Mouse (Mus musculus) gastrocnemius, postnatal 10 days (tissue): ENCODE measurements around the gene Dstyk. TPM values are rescaled to one million over a fixed set of nuclear protein-coding genes. Genes with fewer than 3 reads are reported as not detected.
A peak's percentile ranks its signal among the peaks of the same experiment; 100 is the strongest.
"Not testable (repeated sequence)": the region's sequence is repeated elsewhere in the genome, so short reads cannot be mapped to it uniquely, and the experiment has no call there.

Source experiments
- DNase-seq: peaks from one replicate; pipeline ENCODE4 v3.0.0; 2021; ENCODE audit warnings: mixed read lengths
- total RNA-seq, 2 experiments: library from RNA; stranded (reverse); gene quantifications; 2 replicates each; pipeline ENCODE4 v1.2.3; 2021

Gene Dstyk
- total RNA-seq, 2 experiments from 2014 or later = 16.1 to 16.8 TPM

DNA sequence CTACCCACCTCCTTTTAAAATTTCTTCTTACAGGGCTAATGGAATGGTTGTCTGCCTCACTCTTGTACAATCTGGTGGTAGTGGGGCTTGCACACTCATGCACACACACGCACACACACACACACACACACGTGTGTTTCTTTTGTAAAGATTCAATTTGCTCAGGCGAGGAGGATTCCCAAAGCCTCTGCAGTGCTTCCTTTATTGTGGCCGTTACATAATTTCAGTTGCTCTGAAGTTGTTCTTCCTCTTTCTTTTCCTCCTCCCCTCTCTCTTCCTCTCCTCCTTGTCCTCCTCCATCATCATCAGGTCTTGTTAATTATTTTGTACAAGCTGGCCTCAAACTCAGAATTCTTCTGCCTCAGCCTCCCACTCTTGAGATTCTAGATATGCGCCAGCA is 20.0 kb downstream of the Dstyk start:
- DNase-seq = no peak

DNA sequence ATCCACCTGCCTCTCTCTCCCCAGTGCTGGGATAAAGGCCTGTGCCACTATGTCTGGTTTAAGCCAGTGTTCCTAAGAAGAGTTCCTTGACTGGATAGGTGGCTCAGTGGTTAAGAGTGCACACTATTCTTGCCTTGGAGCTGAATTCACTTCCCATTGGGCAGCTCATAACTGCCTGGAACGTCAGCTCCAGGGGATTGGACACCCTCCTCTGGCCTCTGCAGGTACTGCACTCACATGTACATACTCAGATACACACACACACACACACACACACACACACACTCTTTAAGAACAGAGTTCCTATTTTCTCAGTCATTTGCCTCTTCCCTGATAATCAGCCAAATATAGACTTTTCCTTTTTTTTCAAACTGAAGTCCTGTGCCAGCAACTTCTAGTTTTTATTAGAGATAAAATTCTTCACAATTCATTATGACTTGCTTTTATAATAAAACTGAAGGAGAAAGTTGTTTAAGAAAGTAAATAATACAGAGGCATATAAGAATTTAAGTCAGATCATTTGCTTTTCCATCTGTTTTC is 23.6 kb downstream of the Dstyk start:
- DNase-seq = no peak

DNA sequence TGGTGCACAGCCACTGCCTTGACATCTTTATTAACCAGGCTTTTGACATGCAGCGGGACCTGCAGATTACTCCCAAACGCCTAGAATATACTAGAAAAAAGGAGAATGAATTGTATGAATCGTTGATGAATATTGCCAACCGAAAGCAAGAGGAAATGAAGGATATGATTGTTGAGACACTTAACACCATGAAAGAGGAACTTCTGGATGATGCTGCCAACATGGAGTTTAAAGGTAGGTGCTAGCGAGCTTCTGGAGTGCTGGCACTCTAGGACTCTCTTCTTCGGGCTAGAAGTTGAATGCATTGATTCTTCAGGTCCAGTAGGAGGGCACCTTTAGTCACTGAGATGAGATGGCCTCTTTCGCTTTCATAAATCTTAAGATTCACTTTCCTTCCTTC is 32.4 kb downstream of the Dstyk start:
- DNase-seq = no peak

DNA sequence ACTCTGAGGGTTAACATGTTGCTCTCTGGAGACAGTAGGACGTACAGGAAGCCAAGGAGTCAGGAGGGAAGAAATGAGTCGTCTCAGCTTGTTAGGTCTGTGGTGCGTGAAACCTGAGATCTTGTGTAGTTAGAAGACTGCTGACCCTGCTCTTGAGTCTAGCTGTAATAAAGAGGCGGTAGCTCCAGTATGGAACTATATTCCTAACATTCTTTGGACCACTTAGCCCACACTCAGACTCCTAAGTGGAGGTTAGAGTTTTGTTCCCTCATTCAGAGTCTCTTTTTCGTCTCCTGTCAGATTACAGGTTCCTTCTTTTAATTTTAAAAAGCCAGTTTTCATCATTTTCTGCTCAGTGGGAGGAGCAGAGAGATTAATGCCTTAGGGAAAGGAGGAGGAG is 47.3 kb downstream of the Dstyk start:
- no peak for DNase-seq

DNA sequence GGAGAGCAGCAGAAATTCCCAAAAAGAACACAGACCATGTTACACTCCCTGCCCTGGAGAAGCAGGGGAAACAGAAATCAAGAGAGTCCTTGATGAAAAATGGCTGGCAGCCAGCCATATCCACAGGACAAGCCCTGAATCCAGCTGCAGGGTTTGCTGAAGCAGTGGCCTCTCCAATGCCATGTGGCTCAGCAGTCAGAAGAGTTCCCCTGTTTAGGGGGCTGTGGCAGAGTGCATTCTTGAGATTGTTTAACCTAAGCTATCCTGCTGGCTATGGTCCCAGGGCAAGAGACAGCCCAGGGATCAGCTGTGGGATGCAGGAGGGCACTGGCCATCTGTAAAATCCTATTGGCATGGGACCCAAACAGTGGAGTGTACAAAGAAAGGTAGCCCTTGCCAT is 51.6 kb downstream of the Dstyk start:
- no peak for DNase-seq

DNA sequence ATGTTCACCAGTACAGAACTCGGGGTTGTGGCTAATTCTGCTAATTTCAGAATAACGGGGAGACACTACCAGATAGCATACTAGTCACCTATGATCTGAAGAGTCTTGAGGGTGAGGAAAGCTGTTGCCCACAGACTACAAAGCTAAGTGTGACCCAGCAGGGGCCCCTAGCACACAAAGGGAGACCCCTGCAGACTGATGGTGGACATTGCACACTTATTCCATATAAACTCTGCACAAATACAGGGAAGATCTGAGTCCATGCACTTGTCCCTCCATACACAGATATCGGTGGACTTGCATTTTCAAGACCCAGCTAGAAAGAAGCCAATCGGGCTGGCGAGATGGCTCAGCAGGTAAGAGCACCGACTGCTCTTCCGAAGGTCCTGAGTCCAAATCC is 52.2 kb downstream of the Dstyk start:
- no peak for DNase-seq

DNA sequence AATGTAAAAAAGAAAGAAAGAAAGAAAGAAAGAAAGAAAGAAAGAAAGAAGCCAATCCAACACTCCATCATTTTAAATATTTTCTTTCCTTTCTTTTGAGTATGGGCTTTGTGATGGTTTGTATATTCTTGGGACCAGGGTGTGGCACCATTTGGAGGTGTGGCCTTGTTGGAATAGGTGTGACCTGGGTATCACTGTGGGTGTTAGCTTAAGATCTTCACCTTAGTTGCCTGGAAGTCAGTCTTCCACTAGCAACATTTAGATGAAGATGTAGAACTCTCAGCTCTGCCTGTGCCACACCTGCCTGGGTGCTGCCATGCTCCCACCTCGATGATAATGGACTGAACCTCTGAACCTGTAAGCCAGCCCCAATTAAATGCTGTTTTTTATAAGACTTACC is 52.7 kb downstream of the Dstyk start:
- DNase-seq = not testable (repeated sequence)

DNA sequence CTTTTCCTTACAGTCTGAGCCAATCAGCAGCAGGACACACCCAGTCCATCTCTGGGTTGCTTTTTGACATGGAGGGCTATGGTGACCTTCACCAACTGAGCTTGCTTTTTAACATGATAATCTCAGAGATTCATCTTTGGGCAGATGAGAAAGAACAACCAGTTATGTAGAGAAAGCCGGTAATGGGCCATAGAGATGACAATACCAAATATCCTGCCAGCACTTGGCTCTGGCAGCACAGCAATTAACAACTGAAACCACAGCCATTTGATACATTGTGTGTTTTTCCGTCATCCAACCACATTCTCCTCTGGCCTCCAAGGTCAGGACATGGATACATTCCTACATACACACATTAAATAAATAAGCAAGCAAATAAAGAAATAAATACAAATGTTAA is 53.7 kb downstream of the Dstyk start:
- DNase-seq = no peak

DNA sequence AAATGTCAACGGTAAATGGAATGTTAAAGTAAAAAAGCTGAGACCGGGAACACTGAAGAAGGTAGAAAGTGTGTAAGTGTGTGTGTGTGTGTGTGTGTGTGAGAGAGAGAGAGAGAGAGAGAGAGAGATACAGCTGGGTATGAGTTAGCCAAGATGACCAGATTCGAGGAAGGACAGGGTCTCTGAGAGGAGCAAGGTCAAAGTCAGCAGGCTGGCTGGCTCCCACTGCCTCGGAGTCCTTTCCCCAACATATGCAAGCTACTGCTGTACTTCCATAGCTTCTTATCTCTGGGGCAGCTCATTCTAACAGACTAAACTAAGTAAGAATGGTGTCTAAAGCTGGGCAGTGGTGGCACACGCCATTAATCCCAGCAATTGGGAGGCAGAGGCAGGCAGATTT is 54.1 kb downstream of the Dstyk start:
- DNase-seq = no peak

DNA sequence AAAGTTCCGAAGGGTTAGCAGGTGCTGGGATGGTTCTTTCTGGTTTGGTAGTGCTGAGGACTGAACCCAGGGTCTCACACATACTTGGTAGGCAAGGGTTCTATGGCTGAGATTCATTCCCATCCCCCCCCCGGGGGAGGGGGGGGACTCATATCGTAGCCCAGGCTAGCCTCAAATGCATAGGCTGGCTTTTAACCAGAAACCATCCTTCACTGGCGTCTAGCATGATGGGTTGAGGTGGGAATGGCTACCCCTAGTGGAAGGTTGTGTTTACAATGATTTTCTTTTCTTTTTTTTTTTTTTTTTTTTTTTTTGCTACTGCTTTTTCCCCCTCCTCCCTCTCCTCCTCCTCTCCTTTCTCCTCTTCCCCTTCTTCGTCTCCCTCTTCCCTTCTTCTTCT is 55.2 kb downstream of the Dstyk start:
- DNase-seq = no peak

DNA sequence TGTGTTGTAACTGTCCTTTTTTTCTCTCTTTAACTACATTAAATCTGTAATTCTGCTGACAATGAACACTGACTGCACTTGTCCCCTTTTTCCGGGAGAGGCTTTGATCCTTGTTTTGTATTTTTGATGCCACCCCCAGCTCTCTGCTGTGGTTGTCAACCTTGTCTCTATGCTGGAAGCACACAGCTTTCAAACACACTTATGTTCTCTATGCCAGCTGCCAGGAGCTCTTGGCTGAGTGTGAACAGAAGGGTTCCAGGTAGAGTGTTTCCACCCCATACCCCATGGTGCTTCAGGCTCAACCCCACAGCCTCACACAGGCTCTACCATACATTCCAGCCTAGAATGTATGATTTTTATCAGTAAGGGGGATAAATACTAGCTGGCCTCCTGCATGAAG is 57.1 kb downstream of the Dstyk start:
- DNase-seq = no peak

DNA sequence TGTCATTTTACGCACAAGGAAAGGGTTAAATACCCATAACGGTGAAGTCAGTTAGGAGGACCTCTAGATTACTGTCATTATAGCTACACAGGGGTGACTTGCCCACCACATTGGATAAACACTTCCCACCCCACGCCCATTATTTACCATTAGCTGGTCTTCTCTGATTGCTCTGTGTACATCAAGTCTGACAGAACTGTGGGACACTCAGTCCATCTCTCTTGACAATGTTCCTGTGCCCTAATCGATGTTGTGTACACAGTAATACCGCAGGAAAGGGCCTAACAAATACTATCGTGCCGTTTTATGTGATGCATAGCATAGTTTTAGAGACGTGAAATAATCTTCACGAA is 59.2 kb downstream of the Dstyk start:
- DNase-seq = no peak

DNA sequence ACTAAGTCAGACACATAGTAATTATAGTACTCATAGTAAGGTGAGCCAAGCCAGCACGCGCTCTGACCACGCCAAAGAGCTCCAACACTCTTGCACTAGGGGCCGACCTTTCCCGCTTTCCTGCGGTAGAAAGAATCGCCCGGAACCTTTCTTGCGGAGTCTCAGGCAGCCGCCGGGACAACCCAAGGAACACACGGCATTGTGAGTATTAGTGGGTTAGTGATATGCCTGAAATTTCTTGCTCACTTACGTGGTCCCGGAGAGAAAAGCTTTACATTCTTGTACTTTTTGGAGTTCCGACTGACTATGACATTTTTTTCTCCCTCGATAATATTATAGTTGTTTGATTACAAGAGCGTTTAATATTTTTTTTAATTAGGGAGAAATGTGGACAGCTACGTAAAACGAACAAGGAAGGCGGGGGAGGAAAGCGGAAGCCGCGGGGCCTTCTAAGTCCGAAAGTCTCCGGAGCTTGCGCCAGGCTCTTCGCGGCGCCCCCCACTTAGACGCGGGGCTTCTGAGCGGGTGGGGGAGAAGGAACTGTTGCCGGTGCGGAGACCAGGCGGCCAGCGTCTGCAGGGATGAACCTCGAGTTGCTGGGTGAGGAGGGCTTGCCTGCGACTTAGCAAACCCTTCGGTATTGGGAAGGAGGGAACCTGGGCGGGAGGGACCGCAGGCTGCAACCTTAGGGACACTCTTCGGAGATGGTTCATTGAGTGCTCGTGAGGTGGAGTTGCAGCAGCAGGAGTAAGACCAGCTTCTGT is 59.8 kb downstream of the Dstyk start, which contains the start of gene Rbbp5:
Gene Rbbp5 (plus strand): TSS at position 438 of the 764 bp plus-strand sequence.
- peak; percentile 80 for DNase-seq

DNA sequence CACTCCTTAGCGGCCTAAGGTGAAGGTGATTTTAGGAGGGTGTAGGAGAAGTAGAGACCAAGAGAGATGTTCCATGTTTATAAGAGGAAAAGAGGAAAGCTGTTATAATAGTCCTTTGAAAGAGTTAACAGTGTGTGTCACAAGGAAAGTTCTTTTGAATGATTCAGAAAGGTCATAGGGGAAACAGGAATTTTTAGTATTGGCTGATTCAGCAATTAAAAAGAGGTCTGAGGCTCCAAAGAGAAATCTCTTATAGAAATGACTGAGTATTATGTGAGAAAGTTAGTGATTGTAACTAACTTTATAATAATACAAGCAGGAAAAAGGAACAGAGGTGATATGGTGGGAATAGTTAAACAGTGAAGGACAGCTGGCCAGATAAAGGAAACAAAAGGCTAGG is 62.1 kb downstream of the Dstyk start:
- no peak for DNase-seq

DNA sequence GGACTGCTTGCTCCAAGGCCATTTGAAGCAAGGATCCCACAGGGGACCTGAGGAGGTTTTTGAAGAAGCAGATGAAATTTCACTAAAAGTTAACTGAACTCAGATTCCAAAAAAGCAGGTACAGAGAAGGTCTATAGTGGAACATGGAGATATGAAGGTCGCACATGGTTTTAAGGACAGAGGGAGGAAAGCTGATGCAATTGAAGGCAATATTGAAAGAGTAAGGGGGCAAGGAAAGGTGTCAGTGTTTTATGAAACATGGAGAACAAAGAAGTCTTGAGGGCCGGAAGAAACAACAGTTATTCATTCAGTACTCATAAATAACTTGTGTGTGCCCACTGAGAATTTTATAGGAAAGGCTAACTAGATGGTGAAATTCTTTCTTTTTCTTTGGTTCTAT is 64.3 kb downstream of the Dstyk start:
- no peak for DNase-seq

DNA sequence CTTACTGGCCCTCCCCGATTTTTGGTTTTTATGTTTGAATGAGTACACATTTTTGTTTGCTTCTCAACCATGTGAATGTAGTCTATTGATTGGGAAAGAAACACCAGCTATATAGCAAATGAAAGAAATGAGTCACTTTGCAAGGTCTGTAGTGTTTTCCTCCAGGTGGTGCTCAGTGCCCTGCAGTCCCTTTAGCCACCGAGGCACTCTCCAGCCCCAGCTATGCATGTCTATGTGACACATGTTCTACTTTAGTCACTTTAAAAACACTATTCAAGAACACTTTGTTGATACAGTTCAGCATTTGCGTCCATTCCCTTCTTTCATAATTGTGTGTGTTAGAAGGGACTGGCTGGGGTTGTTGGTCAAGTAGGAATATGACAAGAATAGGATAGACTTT is 65.9 kb downstream of the Dstyk start:
- DNase-seq = no peak

DNA sequence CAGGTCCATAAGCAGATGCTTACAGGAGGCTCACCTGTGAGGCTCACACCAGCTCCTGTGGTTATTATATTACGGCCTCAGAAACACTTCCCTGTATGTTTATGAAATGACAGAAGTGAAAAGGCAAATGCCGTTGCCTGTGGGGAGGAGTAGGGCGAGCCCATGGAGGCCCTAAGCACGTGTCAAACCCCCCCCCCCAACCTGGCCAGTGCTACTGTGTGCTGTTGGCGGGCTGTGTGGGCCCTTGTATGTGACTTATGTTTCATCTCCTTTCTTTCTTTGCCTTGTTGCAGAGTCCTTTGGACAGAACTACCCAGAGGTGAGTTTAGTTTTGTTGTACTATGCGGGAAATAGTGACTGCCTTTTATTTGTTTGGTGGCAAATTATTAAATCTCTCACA is 66.4 kb downstream of the Dstyk start:
- no peak for DNase-seq

DNA sequence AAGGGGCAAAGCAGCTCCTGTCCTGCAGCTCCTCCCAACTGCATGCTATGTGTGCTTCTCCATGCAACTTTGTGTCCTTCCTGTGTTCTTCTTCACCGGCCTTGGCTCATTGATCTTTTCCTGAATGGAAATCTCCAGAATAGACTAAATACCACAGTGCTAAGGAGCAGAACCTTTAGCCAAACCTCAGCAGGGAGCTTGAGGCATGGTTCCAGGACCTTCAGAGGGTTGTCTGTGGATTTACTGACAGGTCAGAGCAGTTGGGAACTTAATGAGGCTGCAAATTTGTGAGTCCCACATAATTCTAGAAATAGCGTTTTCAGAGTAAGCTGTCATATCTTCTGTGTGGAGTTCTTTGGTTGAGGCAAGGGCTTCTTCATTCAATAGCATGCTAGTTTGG is 83.2 kb downstream of the Dstyk start:
- no peak for DNase-seq

DNA sequence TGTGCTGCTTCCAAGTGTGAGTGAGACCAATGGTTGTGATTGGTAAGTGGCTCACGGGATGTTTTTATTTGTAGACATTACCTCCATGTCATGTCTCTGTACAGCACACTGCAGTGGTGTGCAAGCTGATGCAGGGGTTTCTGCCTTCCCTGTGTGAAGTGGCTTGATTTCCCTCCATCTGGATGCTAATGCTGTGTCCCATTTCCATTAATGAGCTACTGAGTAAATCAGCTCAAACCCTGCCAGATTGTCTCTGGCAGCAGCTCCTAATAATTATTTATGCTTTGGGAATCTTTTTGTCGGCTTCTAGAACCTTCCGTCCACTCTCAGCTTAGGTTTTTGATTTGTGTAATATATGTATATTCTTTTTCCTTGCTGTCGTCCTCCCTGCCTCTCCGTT is 87.8 kb downstream of the Dstyk start:
- no peak for DNase-seq

DNA sequence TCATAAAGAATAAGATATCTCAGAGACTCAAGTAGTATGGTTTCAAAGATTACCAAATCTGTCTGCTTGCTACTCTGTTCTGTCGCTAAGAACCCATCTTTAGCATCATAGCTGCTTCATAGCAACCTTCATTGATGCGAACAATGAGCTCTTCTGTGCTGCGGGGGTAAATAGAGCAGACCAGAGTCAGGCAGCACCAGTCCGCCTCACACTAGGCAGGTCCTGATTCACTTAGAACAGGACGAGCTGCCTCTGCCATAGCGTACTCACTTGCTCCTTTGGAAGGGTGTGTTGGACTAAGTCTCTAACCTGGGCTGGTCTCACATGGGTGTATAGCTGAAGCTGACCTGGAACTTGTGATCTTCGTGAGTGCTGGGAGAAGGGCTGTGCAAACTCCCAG is 88.7 kb downstream of the Dstyk start, which contains the start of gene Tmem81:
Gene Tmem81 (plus strand): TSS at position 173 of the 400 bp plus-strand sequence.
- DNase-seq = no peak

DNA sequence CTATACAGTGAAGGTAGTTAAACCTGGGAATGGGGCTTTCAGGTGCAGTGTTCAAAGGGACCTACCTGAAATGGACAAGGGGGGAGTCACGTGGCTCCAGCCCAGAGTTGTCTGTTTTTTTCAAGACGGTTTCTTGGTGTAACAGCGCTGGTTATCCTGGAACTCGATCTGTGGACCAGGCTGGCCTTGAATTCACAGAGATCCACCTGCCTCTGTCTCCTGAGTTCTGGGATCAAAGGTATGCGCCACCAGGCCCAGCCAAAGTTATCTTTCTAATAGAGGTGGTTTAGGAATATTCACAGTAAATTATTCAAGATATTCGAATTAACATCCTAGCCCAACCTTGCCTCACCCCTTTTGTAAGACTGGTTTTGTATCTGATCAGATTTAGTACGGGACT is 89.3 kb downstream of the Dstyk start:
- no peak for DNase-seq

DNA sequence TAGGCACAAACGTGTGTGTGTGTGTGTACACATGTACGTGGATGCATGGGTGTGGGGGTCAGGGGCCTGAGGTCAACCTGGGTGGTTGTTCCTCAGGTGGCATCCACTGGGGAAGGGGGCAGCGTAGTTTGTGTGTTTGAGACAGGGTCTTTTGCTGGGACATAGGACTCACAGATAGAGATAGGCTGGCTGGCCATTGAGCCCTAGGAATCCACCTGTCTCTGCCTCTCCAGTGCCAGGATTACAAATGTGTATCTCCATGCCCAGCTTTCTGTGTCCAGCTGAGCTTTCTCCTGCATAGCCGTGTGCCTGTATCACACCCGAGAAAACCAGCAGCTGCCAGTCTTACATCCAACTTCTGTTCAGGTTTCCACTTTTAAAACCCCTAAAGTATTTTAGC is 92.4 kb downstream of the Dstyk start:
- DNase-seq = no peak

DNA sequence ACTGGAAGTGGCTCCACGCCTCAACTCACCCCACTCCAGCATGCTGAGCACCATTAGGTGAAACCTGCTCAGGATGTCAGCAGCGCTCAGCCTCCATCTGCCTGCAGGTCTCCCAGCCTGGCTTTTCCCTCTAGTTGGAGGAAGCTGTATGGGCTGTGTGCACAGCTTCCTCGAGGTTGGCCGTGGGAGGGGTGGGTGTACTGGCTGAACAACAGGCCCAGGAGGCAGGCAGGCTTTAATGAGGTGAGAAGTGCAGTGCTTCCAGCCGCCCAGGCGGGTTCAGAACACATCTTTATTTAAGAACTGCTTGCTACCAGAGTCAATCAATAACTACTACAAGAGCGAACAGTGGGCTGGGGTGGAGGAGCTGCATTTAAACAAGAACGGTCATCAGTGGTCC is 94.2 kb downstream of the Dstyk start:
- DNase-seq = no peak

DNA sequence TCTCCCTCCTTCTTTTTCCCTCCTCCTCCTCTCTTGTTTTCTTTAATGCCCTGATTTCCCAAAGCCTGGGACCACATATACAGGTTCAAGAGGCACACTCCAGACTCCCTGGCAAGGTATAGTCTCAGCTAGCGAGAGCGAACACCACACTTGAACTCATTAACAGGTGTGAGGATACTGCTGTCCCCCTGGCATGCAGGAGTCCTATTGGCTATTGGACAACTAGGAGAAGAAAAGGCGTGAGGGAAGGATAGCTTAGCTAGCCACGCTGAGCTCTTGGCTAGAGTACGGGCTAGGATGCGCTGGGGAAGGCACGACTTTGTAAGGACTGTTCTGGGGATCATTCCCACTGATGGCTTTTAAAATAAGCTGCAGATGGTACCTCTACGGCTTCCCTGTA is 94.8 kb downstream of the Dstyk start:
- no peak for DNase-seq

DNA sequence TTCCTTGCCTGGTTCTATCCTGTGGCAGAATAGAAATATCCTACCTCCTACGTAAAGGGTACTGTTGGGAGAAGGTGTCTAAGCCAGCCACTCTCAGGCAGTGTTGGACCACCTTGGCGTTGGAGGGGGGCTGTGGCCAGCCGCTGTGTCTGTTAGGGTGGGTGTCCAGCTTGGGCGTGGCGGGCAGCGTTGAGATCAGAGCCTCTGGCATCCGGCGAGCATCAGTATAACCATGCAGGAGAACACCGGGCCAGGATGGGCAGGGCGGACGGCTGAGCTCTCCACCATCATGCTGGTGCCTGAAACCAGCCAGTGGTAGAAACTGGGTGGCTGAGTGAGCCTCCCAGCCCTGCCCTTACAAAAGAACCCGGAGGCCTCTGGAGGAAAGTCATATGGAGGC is 98.0 kb downstream of the Dstyk start:
- no peak for DNase-seq
